ENCODE assay signal across 21 mouse cellular contexts in genomic region chr2:28173225-28174141, GRCm38 (mm10). TPM values are rescaled to one million over a fixed set of nuclear protein-coding genes. Genes with fewer than 3 reads are reported as not detected.
DNase-seq lines count a peak whose midpoint lies in the region; ATAC-seq and TF ChIP-seq lines count a peak whose summit lies in the region.
"Had no signal": no experiment of that assay in that cellular context is flagged by ENCODE, and none has a peak within 500 bp of the region (broad histone marks: within the 10 kb centered on the region; RNA-seq: fewer than 3 reads in every experiment).

No protein-coding gene starts in this region.

- H3K36me3 ChIP-seq in lung, postnatal 0 days (ENCODE audit: insufficient read depth, low read length), result no peaks in the 10 kb centered on the region
- H3K36me3 ChIP-seq: embryonic facial prominence, embryonic 12.5 days; heart, embryonic 13.5 days had no signal

- no peak for ATAC-seq in lung, postnatal 0 days
- ATAC-seq in megakaryocyte, adult 5-6 weeks (ENCODE audit: poor library complexity, severe bottlenecking), result peak; percentile 83
- ATAC-seq: forebrain, embryonic 16.5 days; hindbrain, embryonic 16.5 days; intestine, embryonic 16.5 days had no signal

- H3K4me3 ChIP-seq in lung, postnatal 0 days (ENCODE audit: low read depth, low read length), result no peak overlapping the region
- H3K4me3 ChIP-seq: embryonic facial prominence, embryonic 12.5 days; erythroblast, embryonic 14.5 days; heart, embryonic 13.5 days; myocyte had no signal

- 50% methylated on average over 11 of the region's 11 CpGs for WGBS in lung, postnatal 0 days

- H3K27ac ChIP-seq in lung, postnatal 0 days (ENCODE audit: low read length), result no peak overlapping the region
- H3K27ac ChIP-seq: embryonic facial prominence, embryonic 12.5 days; heart, embryonic 13.5 days had no signal

- peak; percentile 93 for DNase-seq in heart, adult 11 months
- DNase-seq in heart, postnatal 4 days, result no peak
- DNase-seq in lung, postnatal 0 days (ENCODE audit: low spot score), result peak; percentile 12
- DNase-seq in lung, adult 18-20 months, result no peak
- peak; percentile 48 to 63 for DNase-seq in cerebellum, postnatal 10 days
- no peak for DNase-seq in left cerebral cortex, postnatal 36 days (ENCODE audit: low spot score in 2 of 2)
- no peak for DNase-seq in urinary bladder, postnatal 14 days (ENCODE audit: low spot score)
- DNase-seq: gastrocnemius, postnatal 25 days; liver; midbrain, embryonic 14.5 days; right cerebral cortex, postnatal 14 days; thymus, adult 18-20 months; thymus, postnatal 4 days had no signal

- TF ChIP-seq CTCF in lung, postnatal 0 days (IDR thresholded peaks at IDR 0.05), result no peak

- H3K4me1 ChIP-seq in lung, postnatal 0 days (ENCODE audit: insufficient read depth, low read depth, low read length), result no peaks in the 10 kb centered on the region
- H3K4me1 ChIP-seq: embryonic facial prominence, embryonic 12.5 days had no signal

- no peak overlapping the region for H3K4me2 ChIP-seq in lung, postnatal 0 days (replicated peaks; ENCODE audit: low read depth, low read length)
- H3K4me2 ChIP-seq: embryonic facial prominence, embryonic 12.5 days; heart, embryonic 13.5 days had no signal

- intact Hi-C loops in left cerebral cortex, postnatal 36 days (cut with DNase I), result no loop called here

- no peaks in the 10 kb centered on the region for H3K9me3 ChIP-seq in lung, postnatal 0 days (ENCODE audit: low read length)
- H3K9me3 ChIP-seq: embryonic facial prominence, embryonic 12.5 days; heart, embryonic 13.5 days had no signal

- H3K9ac ChIP-seq in lung, postnatal 0 days (replicated peaks; ENCODE audit: low read depth), result no peak overlapping the region
- H3K9ac ChIP-seq: embryonic facial prominence, embryonic 12.5 days; heart, embryonic 13.5 days had no signal

- no peaks in the 10 kb centered on the region for H3K27me3 ChIP-seq in lung, postnatal 0 days (replicated peaks; ENCODE audit: insufficient read depth, low read length)
- H3K27me3 ChIP-seq: embryonic facial prominence, embryonic 12.5 days had no signal

- TF ChIP-seq EP300 in lung, postnatal 0 days (IDR thresholded peaks at IDR 0.05), result no peak

RNA-seq across cellular contexts. Expression of gene Olfm1, which starts 19.3 kb away (rescaled TPM):
- total RNA-seq in heart, postnatal 4 days (2021), result 10 to 100 TPM; 10.1 to 12.5 TPM
- polyA plus RNA-seq in lung, postnatal 0 days (2015; fragmentation: Nextera tagmentation; extraction: Ambion mirVana), result 9.8 and 10.7 TPM in 2 replicates
- 101 and 108 TPM in 2 replicates for total RNA-seq in megakaryocyte, adult 5-6 weeks (2015)
- total RNA-seq in megakaryocyte, adult 5-6 weeks (2017), result 66.1 and 67.4 TPM in 2 replicates
- 1,000 to 10,000 TPM; 1,516 to 1,769 TPM for total RNA-seq in left cerebral cortex, postnatal 36 days (2021)

Comparison
In these comparisons a context has a peak if more than half of its experiments do, and no peak if none do; other contexts are left out.
1. DNase-seq: peak in heart, adult 11 months (single experiment), lung, postnatal 0 days (single experiment) and cerebellum, postnatal 10 days (2 of 2); none in heart, postnatal 4 days (single experiment), lung, adult 18-20 months (0 of 2), left cerebral cortex, postnatal 36 days (0 of 2) and urinary bladder, postnatal 14 days (single experiment).
2. RNA of gene Olfm1, which starts 19.3 kb away (total RNA-seq): 1,516 to 1,769 TPM in left cerebral cortex, postnatal 36 days; 66.1 to 108 TPM in megakaryocyte, adult 5-6 weeks and 10.1 to 12.5 TPM in heart, postnatal 4 days; every median in the first group is over 10 times any median in the second.